Mouse (Mus musculus) cerebellum, adult 2 months (tissue): ENCODE results near the gene Dnajc1.

Experiments used
- CTCF ChIP-seq: fragments of 200-500 bp; IDR thresholded peaks from 2 replicates; pipeline ENCODE4 v1.5.1; 2011; ENCODE audit warnings: low read depth, mild to moderate bottlenecking, control low read depth, low read length, moderate library complexity, borderline replicate concordance; ENCODE audit not compliant: insufficient read depth
- POLR2A ChIP-seq: fragments of 200-500 bp; IDR thresholded peaks from 2 replicates; pipeline ENCODE4 v1.6.1; 2011; ENCODE audit warnings: low read length, control low read depth, borderline replicate concordance; ENCODE audit not compliant: insufficient read depth

DNA sequence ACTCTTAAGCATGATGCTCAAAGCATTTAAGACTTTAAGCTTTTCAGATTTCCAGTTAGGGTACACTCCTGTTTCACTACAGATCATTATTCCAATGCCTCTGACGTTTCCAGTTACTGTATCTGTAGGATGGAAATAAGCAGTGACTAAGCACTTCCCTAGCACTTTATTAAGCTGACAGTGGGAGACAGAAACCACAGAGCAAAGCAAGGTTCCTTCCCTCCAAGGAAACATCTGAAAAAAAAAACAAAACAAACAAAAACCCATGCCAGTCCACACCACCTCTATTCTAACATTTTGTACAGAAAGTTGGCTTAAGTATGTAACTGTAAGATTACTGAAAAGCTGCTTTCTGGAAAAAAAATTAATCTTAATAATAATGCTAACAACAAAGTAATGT lies 130.3 kb downstream of the Dnajc1 start:
- TF ChIP-seq CTCF (no peak), POLR2A (no peak)
